Mouse (Mus musculus) c-Kit-negative CD71-positive TER-119-positive erythroid progenitor cells, embryonic 14.5 days (primary cell): ENCODE measurements around the gene Alox5ap.

ENCODE experiments used
- DNase-seq: peaks from one replicate; pipeline ENCODE4 v3.0.0-alpha.2; 2013; ENCODE audit warnings: low read depth, low spot score

Alox5ap gene

GRCm38 (mm10) chr5:149259093-149259492 lies 5.5 kb upstream of the Alox5ap start:
- no peak for DNase-seq

- peak; percentile 26 for DNase-seq
Observed at GRCm38 (mm10) chr5:149261449-149261848, 3.1 kb upstream of the Alox5ap start.

DNA sequence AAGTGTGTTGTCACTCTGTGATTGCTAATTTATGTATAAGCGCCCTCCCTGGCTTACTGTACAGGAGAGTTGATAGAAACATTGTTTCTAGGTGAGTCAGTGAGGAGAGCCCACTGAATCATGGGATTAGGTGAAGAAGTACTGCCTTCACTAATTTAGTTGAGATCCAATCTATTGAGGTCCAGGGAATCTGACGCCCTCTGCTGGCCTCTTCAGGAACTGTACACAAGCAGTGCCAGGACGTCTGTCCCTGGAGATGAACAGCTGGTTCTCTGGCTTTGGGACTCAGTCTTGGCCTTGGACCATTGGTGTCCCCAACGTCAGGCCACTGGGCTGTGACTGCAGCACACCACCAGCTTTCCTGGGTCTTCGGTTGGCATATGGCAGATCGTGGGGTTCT lies 2.7 kb upstream of the Alox5ap start:
- DNase-seq = peak; percentile 44

DNA sequence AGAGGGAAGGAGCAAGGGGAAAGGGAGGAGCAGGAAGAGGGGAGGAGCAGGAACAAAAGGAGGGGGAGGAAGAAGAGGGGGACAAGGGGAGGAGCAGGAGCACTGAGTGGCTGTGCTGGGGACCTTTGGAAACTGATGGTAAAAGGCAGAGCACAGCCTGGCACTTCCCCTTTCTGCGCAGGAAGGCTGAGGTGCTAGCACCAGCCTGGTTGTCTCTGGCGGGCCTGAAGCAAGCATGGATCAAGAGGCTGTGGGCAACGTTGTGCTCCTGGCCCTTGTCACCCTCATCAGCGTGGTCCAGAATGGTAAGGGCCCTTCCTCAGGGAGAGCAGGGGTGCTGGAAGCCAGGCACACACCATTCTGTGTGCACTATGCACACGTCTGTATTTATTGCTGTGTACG lies 312 bp downstream of the Alox5ap start:
- DNase-seq = no peak

- no peak for DNase-seq
Observed at GRCm38 (mm10) chr5:149266761-149267221, 2.2 kb downstream of the Alox5ap start.

DNA sequence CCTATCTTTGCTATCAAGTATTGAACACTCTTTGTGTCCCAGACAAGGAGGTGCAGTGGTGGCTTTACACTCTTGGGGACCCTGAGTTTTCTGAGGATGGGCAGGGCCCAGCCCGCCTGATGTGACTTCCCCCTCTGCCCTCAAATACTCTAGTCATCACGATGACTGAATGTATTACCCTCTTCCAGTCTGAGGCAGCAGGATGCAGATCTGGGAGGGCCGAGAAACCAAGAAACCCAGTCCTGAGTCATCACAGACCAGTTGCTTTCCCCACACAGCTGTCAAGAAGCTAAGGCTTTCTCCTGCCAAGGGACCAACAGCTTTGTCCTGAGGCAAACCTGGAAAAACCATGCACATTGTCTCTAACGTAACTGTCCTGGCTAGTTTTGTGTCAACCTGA lies 2.9 kb downstream of the Alox5ap start:
- no peak for DNase-seq

DNA sequence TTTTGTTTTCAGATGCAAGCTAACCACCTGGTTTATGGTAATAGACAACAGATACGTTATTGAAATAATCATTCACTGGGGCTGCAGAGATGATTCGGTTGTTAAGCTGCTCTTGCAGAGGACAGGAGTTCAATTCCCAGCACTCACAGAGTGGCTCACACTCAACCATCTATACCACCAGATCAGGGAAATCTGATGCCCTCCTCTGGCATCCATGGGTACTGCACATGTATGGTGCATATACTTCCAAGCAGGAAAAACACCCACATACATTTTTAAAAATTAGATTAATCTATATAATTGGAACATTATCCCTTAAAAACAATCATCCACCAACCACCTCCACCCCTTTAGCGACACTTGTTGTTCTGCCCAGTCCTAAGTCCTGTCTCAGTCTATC lies 6.7 kb downstream of the Alox5ap start:
- no peak for DNase-seq

GRCm38 (mm10) chr5:149272535-149272934 lies 8.0 kb downstream of the Alox5ap start:
- no peak for DNase-seq

GRCm38 (mm10) chr5:149274390-149275104 lies 10.0 kb downstream of the Alox5ap start:
- no peak for DNase-seq

DNA sequence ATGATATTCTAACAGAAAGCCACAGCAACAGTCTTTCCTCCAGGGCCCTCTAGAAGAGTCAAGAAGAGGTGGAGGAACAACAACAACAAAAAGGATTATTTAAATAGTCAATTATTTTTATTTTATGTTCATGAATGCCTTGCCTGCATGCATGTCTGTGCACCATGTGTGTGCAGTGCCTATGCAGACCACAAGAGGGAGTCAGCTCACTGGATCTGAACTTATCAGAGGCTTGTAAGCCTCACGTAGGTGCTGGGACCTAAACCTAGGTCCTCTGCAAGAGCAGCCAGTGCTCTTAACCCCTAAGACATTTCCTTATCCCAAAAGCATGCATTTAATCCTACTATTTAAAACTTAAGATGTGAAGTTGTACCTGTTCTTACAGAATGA lies 10.5 kb downstream of the Alox5ap start:
- DNase-seq = peak; percentile 6

- no peak for DNase-seq
Observed at GRCm38 (mm10) chr5:149277529-149277928, 13.0 kb downstream of the Alox5ap start.

GRCm38 (mm10) chr5:149279273-149279844 lies 14.8 kb downstream of the Alox5ap start:
- no peak for DNase-seq

GRCm38 (mm10) chr5:149283009-149283408 lies 18.4 kb downstream of the Alox5ap start:
- DNase-seq = peak; percentile 29

GRCm38 (mm10) chr5:149283821-149284220 lies 19.3 kb downstream of the Alox5ap start:
- DNase-seq = no peak

DNA sequence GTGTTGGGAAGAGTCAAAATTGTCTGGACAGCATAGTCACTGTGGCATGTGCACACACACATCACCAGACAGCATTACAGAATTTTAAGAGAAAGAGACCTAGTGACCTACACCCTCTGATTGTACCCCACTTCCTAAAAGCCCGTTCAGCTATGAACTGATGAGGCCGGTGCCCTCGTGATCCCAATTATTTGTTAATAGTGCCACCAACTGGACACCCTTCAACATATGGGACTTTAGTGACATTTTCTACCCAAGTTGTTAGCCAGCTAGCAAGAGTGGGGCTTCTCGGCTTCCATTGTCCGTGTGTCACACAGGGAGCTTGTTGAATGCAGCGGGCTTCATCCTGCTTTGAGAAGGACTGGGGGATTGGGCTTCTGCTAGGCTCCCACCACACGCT lies 21.5 kb downstream of the Alox5ap start:
- DNase-seq = no peak

GRCm38 (mm10) chr5:149287148-149288038 lies 22.8 kb downstream of the Alox5ap start:
- no peak for DNase-seq

DNA sequence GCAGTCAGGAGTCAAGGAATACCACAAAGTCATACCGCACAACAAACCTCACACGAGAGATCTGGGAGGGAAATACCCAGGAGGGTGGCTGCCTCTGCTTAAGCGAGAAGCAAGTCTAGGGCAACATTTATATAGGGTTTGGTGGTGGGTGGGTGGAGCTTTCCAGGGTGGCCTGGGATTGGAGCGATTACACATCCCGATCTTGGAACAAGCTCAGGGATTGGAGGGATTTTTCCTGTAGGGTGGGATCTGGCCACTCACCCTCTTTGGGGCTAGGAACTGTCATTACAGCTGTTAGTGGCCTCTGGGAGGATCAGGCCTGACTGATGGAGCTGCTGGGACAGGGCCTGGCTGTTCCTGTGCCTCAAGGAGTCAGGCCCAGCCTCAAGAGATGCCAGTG lies 26.7 kb downstream of the Alox5ap start:
- no peak for DNase-seq

- no peak for DNase-seq
Observed at GRCm38 (mm10) chr5:149293071-149293470, 28.5 kb downstream of the Alox5ap start.

- DNase-seq = no peak
Observed at GRCm38 (mm10) chr5:149296808-149297207, 32.2 kb downstream of the Alox5ap start.

GRCm38 (mm10) chr5:149297464-149297863 lies 32.9 kb downstream of the Alox5ap start:
- peak; percentile 2 for DNase-seq

DNA sequence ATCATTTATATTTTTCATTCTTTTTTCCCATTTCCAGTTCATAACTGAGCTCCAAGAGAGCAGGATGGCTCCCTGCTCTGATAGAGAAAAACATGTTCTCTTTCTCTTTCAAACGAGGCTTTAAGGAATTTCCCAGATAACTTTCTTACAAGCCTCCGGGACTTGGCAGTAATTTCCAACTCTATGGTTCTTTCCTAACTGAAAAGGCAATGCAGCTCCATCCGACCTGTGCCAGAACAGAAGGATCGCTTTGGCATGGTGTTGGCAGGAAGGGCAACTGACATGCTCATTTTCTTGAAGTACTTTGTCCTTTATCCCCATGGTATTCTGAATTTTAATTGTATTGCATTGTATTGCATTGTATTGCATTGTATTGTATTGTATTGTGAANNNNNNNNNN lies 33.7 kb downstream of the Alox5ap start:
- DNase-seq = no peak

- DNase-seq = no peak
Observed at GRCm38 (mm10) chr5:149312884-149313652, 48.5 kb downstream of the Alox5ap start.
